Mouse (Mus musculus) cerebral cortex, adult 2 months (tissue): Measurements from ENCODE around the gene Efl1.

ENCODE experiments used
- WGBS: fragments of 180-500 bp; shearing (Covaris S2); methylation state at CpG from one replicate; pipeline ENCODE4 v1.1.7; 2018; 5-methylcytosine and 5-hydroxymethylcytosine counted together

Efl1 gene

DNA sequence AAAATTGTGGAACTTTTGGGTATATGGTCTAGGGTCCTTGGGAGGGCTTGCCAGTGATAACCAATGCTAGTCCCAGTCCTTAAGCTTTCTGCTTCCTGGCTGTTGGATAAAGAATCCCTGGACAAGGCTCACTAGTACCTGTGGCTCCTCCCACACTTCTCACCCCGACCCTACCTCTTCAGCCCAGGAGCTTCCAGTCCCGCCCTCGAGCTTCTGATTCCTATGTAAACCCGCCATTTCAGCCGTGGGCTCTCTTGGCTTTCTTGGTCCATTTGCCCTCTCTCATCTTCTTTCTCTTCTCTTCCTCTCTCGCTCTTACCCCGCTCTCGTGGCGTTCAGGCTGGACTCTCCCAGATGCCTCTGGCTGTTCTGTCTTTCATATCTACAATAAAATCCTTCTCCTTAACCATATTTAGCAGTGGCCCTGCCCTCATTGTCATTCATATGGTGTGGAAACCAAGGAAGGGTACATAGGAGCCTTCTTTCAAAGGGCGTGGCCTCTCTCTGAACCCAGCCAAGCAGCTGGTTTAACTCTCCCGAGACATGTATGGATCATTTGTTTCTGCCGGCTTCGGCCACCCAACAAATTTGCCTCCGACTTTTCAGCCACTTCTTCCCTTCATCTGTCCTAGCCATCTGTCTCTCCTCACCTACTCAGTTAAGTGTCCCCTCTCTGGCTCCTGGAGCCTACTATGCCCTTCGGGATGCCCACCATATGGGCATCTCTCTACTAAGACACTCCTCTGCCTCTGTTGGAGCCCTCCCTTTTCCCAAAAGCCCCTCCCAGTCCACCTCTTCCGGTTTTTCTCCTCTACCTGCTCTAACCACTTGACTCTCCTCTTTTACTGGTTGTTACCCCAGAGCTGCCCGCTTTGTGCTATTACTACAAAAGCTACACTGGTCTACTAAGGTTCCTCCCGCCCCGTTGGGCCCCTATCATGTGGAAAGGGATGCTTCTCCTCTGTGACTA, 164.1 kb downstream of the Efl1 start:
- 88% methylated on average over 19 of the region's 19 CpGs for WGBS

DNA sequence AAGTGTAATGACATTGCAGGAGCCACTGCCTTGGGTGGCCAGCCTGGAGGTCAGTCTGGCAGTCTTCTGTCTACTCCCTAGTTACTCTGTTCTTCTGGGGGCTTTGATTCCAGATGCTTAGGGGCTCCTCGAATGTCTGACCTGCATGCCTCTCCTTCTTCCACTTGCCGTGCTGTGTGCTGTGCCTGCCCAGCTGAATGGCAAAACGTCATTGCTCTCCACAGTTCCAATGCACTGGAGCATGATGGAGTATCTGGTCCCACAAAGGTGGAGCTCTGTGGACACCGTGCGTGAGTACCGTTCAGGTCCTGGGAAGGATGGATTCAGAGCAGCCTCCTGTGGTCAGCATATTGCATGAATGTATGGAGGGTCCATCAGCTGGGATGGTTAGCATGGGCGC, 171.1 kb downstream of the Efl1 start:
- 94% methylated on average over 7 of the region's 7 CpGs for WGBS

DNA sequence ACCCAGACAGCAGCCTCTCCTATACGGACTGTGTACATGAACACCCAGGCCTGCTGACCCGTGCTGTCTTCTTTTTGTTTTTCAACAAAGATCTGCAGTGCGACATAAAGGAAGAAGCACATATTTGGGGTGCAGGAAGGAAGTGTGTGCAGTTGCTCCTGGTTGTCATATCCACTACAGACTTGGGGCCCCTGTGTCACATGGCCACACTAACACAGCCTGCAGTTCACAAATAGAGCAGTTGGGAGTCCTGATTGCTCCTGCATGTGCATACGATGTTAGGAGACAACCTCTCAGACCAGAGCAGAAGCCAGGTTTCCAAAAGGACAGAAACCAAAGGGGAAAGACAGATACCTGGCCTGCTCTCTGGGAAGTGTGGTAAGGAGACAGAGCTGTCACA, 172.2 kb downstream of the Efl1 start:
- 84% methylated on average over 4 of the region's 4 CpGs for WGBS

DNA sequence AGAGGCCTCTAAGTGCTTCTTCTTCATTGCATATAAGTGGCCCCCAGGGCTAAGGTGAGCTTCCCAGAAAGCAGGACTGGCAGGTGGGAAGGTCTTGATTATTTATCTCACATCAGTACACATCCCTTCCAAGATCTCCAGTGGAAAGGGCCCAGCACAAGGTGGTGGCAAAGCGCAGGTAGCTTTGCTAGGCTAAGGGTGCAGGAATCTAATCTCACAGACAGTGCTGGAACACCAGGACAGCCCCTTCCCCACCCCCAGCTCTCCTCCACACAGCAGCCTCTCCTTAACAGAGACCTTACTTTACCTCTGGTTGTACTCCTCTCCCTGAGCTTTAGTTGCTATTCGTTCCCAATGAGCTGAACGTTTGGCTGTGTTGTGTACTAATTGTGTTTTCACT, 173.1 kb downstream of the Efl1 start:
- 73% methylated on average over 3 of the region's 3 CpGs for WGBS

DNA sequence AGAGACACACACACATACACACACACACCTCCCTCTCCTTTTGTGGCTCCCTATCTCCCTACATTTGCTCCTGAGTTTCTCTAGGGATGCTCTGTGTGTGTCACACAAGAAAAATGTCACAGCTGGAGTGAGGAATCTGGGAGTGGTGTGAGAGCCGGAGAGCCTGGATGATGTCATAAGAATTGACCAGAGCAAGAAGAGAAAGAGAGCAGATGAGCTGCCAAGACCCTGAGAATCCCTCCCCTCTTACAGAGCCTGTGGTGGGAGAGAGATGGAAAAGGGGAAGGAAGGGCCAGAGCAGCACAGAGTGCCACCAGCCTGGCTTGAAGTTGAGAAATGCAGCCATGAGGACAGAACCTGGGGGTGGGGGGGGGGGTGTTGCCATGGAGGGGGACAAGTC, 174.1 kb downstream of the Efl1 start:
- WGBS: 57% methylated on average over 1 of the region's 1 CpGs
